Mouse (Mus musculus): ENCODE results near the gene Haus4. TPM values are rescaled to one million over a fixed set of nuclear protein-coding genes. Genes with fewer than 3 reads are reported as not detected.

The Haus4 gene
- 48.0 and 53.8 TPM in 2 replicates for polyA plus RNA-seq (2016; fragmentation: Nextera tagmentation; extraction: Ambion mirVana)

DNA sequence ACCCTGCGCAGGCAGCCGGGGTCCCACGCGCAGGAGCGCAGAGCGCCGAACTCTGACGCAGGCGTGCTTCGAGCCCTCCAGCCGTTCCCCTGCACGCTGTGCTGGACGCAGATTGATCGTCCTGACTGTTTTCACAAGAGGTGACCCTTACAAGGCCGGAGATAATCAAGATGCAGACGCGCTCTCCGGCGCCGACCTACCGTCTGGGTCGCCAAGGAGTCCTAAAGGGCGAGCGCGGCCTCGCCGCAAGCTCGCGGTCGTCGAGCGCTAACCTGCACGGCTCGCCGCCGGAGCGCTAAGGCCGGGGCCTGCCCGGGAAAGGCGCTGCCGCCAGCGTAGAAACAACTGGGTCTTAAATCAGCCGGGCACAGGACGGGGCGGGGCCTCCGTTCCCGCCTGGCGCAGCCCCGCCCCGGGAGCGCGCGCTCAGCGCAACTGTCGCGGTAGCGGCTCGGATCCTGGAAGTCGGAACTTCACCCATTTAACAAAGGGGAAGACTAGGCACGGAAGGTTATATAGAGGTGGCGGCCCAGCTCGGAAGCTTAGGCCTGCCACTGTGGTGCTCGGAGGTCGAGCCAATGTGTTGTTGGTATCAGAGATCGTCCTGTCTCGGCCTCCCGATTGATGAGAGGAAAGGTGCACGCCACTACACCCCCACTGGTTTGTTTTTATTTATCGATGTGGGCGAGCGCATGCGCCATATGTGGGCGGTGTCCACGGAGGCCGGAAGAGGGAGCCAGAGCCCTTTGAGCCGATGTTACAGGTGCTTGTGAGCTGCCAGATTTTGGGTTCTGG, at the start of gene Haus4:
TSS of gene Haus4 (minus strand) at position 642 of the 795 bp plus-strand sequence.
- no peaks in the 10 kb centered on the region for H3K27me3 ChIP-seq (ENCODE audit: low read depth, poor library complexity, severe bottlenecking)
- DNase-seq (ENCODE audit: low spot score) = peak; percentile 89
- peak within 1 kb of the TSS; percentile 93 for H3K27ac ChIP-seq (replicated peaks)
- no peaks in the 10 kb centered on the region for H3K9me3 ChIP-seq (replicated peaks)
- under 1% methylated on average over 76 of the region's 76 CpGs for WGBS
- H3K4me3 ChIP-seq = peak within 1 kb of the TSS; percentile 69
- H3K4me1 ChIP-seq = peaks cover 16% of the 10 kb centered on the region
- peaks cover 30% of the 10 kb centered on the region for H3K36me3 ChIP-seq

DNA sequence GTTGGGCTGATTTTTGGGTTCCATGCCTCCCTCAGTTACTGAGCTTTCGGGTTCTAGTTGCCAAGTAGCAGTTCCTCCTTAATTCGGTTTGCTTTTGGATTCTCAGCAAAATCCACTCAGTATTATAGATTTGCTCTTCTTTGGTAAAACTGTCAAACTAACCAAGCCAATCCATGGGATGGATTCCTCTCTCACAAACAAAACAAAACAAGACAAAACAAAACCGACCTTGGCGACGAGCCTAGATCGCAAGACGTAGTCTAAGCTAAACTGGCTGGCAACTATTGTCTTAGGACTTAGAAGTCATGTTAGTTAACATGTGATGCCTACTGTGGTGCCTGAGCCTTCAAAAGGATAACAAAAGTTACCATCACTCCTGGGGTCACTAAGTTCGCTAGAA, 49.3 kb upstream of the Haus4 start:
- Histone ChIP-seq H3K36me3 (peaks cover 9% of the 10 kb centered on the region), H3K4me1 (peaks cover 46% of the 10 kb centered on the region), H3K27me3 (ENCODE audit: low read depth, poor library complexity, severe bottlenecking) (no peaks in the 10 kb centered on the region), H3K27ac (replicated peaks) (peak overlapping the region; percentile 96), H3K9me3 (replicated peaks) (no peaks in the 10 kb centered on the region), H3K4me3 (peak overlapping the region; percentile 67)
- WGBS = 87% methylated on average over 8 of the region's 8 CpGs
- no peak for DNase-seq (ENCODE audit: low spot score)

DNA sequence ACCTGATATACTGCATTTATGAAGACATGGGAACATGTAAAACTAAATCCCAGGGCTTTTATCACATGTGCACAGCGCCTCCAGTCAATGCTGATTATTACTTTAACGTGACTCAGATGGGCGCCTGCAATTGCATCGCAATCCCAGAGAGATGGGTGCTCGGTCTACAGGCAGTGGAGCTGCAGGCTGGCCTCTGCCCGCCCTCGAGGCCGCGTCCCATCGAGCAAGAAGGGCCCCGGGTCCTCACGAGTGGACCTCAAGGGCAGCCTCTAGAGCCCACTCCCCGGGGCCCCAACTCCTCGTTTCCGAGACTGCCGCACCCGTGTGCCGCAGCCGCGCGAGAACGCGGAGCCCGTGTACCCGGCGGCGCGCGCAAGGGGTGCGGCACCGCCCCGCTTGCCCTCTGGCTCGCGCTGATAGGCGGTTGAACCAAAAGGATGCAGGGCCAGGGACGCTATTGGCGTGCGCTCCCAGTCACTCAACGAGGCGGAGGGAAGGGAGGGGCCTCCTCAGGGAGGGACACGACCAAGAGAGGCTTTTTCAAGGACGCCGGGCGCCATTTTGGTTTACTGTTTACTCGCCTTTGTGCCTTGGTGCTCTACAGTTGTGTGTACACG, 48.7 kb upstream of the Haus4 start:
- Histone ChIP-seq H3K4me3 (peak overlapping the region; percentile 67), H3K27me3 (ENCODE audit: low read depth, poor library complexity, severe bottlenecking) (no peaks in the 10 kb centered on the region), H3K9me3 (replicated peaks) (no peaks in the 10 kb centered on the region), H3K4me1 (peaks cover 46% of the 10 kb centered on the region), H3K36me3 (peaks cover 12% of the 10 kb centered on the region), H3K27ac (replicated peaks) (peak overlapping the region; percentile 96)
- DNase-seq (ENCODE audit: low spot score) = peak; percentile 97
- WGBS = under 1% methylated on average over 46 of the region's 46 CpGs

GRCm38 (mm10) chr14:54602613-54603012, 48.2 kb upstream of the Haus4 start:
- Histone ChIP-seq H3K27ac (replicated peaks) (peak overlapping the region; percentile 96), H3K4me3 (peak overlapping the region; percentile 67), H3K36me3 (peaks cover 12% of the 10 kb centered on the region), H3K27me3 (ENCODE audit: low read depth, poor library complexity, severe bottlenecking) (no peaks in the 10 kb centered on the region), H3K9me3 (replicated peaks) (no peaks in the 10 kb centered on the region), H3K4me1 (peaks cover 46% of the 10 kb centered on the region)
- DNase-seq (ENCODE audit: low spot score) = no peak
- 49% methylated on average over 4 of the region's 4 CpGs for WGBS

GRCm38 (mm10) chr14:54601601-54602000, 47.2 kb upstream of the Haus4 start:
- Histone ChIP-seq H3K36me3 (peaks cover 17% of the 10 kb centered on the region), H3K27ac (replicated peaks) (no peak overlapping the region), H3K27me3 (ENCODE audit: low read depth, poor library complexity, severe bottlenecking) (no peaks in the 10 kb centered on the region), H3K4me1 (peaks cover 41% of the 10 kb centered on the region), H3K9me3 (replicated peaks) (no peaks in the 10 kb centered on the region), H3K4me3 (no peak overlapping the region)
- WGBS = 81% methylated on average over 2 of the region's 2 CpGs
- DNase-seq (ENCODE audit: low spot score) = no peak

DNA sequence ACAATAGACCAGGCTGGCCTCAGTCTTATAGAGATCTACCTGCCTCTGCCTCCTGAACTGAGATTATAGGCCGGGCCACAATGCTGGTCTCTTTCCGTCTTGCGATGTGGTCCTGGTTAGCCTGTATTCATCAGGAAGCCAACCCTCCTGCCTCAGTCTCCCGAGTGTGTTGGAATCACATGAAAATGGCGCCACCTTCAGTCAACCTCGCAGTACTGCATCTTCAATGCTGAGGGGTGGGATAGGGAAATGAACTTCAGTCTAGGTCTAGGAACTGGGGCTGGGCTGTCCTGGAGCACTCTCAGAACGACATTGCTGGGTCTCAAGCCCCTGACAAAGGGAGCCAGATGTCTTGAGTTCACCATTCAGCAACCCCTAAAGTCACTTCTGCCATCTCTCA, 42.7 kb upstream of the Haus4 start:
- Histone ChIP-seq H3K9me3 (replicated peaks) (0 out of 2 replicates have a peak, but pooled peaks cover 3% of the 10 kb centered on the region), H3K27me3 (ENCODE audit: low read depth, poor library complexity, severe bottlenecking) (no peaks in the 10 kb centered on the region), H3K4me3 (no peak overlapping the region), H3K36me3 (peaks cover 42% of the 10 kb centered on the region), H3K27ac (replicated peaks) (no peak overlapping the region), H3K4me1 (peaks cover 8% of the 10 kb centered on the region; the same call in 1 of the 2 replicates)
- WGBS = 78% methylated on average over 7 of the region's 7 CpGs
- no peak for DNase-seq (ENCODE audit: low spot score)

DNA sequence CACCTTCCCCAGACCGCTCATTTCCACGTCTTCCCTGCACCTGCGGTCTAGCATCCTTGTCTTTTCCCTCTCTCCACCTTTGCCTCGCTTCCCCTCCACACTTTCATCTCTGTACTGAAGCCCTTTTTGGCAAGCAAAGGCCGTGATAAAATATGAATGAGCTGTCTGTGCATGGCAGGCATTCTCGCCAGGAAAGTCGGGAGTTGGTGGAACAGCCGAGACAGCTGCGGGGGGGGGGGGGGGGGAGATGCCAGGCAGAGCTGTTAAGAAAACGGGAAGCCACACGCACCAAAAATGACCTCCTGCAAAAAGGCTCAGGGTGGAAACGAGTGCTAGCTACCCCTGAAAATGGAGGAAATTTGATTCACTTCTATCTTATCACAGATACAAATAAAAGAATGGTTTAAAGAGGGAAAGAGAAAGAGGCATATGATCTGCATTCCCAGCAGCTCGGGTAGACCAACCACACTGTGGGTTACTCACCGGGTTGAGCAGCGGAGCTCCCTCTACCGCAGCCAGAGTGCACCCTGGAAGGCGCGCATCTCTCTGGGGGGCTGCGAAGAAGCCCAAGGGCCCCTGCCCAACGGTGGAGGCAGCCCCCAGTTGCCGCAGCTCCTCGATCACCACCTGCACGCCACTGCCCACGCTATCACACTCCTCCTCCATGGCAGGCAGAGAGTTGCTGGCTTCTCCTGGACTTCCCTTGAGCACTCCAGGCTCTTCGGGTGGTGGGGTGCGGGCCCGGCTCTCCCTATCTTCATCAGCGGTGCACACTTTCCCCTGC, 40.4 kb upstream of the Haus4 start:
- Histone ChIP-seq H3K4me1 (peaks cover 7% of the 10 kb centered on the region; the same call in 1 of the 2 replicates), H3K4me3 (no peak overlapping the region), H3K27me3 (ENCODE audit: low read depth, poor library complexity, severe bottlenecking) (no peaks in the 10 kb centered on the region), H3K27ac (replicated peaks) (no peak overlapping the region), H3K36me3 (peaks cover 56% of the 10 kb centered on the region), H3K9me3 (replicated peaks) (0 out of 2 replicates have a peak, but pooled peaks cover 3% of the 10 kb centered on the region)
- DNase-seq (ENCODE audit: low spot score) = no peak
- WGBS = 69% methylated on average over 28 of the region's 28 CpGs

- peaks cover 51% of the 10 kb centered on the region for H3K36me3 ChIP-seq
- WGBS = 92% methylated on average over 3 of the region's 3 CpGs
- no peak for DNase-seq (ENCODE audit: low spot score)
- H3K27ac ChIP-seq (replicated peaks) = no peak overlapping the region
- 0 out of 2 replicates have a peak, but pooled peaks cover 3% of the 10 kb centered on the region for H3K9me3 ChIP-seq (replicated peaks)
- H3K4me1 ChIP-seq = peaks cover 7% of the 10 kb centered on the region; the same call in 1 of the 2 replicates
- H3K4me3 ChIP-seq = no peak overlapping the region
- H3K27me3 ChIP-seq (ENCODE audit: low read depth, poor library complexity, severe bottlenecking) = no peaks in the 10 kb centered on the region
Measured at GRCm38 (mm10) chr14:54594055-54594454, 39.6 kb upstream of the Haus4 start.

GRCm38 (mm10) chr14:54592319-54592934, 38.0 kb upstream of the Haus4 start:
- 0 out of 2 replicates have a peak, but pooled peaks cover 3% of the 10 kb centered on the region for H3K9me3 ChIP-seq (replicated peaks)
- no peak for DNase-seq (ENCODE audit: low spot score)
- H3K4me1 ChIP-seq = peaks cover 7% of the 10 kb centered on the region; the same call in 1 of the 2 replicates
- WGBS = 82% methylated on average over 10 of the region's 10 CpGs
- no peaks in the 10 kb centered on the region for H3K27me3 ChIP-seq (ENCODE audit: low read depth, poor library complexity, severe bottlenecking)
- H3K4me3 ChIP-seq = no peak overlapping the region
- H3K27ac ChIP-seq (replicated peaks) = peak overlapping the region; percentile 64
- H3K36me3 ChIP-seq = peaks cover 44% of the 10 kb centered on the region

DNA sequence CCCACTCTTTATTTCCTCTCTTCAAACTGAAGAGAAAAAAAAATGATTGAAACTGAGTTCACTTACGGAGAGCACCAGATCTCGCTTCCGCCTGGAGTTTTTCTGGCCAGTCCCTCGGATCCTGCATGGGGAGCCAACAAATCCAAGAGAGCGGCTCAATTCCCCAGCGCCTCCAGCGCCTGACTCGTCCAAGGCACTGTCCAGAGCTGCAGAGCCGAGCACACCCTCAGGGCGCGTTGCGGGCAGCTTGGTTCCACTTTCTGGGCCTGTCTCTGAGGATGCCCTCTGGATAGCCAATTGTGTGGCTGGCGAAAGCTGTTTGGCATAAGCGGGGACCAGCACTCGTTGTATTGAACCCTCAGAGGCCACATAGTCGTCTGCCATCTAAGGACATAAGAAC, 36.6 kb upstream of the Haus4 start:
- H3K36me3 ChIP-seq = peaks cover 42% of the 10 kb centered on the region
- peaks cover 7% of the 10 kb centered on the region; the same call in 1 of the 2 replicates for H3K4me1 ChIP-seq
- H3K27ac ChIP-seq (replicated peaks) = no peak overlapping the region
- 0 out of 2 replicates have a peak, but pooled peaks cover 3% of the 10 kb centered on the region for H3K9me3 ChIP-seq (replicated peaks)
- H3K4me3 ChIP-seq = no peak overlapping the region
- 90% methylated on average over 16 of the region's 16 CpGs for WGBS
- DNase-seq (ENCODE audit: low spot score) = no peak
- H3K27me3 ChIP-seq (ENCODE audit: low read depth, poor library complexity, severe bottlenecking) = no peaks in the 10 kb centered on the region

DNA sequence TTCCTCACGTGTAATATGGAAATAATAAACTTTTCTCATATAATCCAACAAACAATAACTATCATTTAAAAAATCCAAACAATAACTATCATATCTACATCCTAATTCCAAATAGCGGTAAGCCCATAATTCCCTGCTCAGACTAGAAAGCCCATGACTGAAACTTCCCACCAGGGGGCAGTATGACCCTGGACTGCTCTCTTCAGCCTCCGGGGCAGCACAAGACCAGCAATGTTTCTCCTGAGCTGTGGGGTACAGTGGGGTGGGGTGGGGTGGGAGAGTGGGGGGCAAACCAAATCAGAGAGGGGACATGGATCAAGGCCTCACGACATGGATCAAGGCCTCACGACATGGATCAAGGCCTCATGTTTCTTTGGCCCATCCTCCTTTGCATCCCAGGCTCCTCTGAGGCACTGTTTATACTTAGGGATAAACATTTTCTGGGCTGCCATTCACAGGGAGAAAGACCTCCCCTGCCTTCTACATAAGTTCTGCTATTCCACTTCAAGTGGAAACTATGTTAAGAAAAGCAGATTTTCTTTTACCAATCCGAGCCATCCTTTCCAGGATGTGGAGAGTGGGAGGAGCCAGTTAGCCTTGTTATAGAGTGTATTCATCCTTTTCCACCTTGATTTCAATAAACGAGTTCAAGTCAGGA, 29.4 kb upstream of the Haus4 start:
- Histone ChIP-seq H3K36me3 (peaks cover 34% of the 10 kb centered on the region), H3K9me3 (replicated peaks) (no peaks in the 10 kb centered on the region), H3K4me3 (no peak overlapping the region), H3K4me1 (peaks cover 4% of the 10 kb centered on the region; the same call in 1 of the 2 replicates), H3K27ac (replicated peaks) (no peak overlapping the region), H3K27me3 (ENCODE audit: low read depth, poor library complexity, severe bottlenecking) (no peaks in the 10 kb centered on the region)
- 47% methylated on average over 7 of the region's 7 CpGs for WGBS
- peak; percentile 67 for DNase-seq (ENCODE audit: low spot score)

Measured in midbrain, embryonic 10.5 days (tissue).